Mouse (Mus musculus): ENCODE measurements at regions not wholly inside any gene's neighbourhood (a gene's known extent, or its start where the extent isn't known, plus 50 kb on each side); places are given as distances from the start of the nearest gene placed in this dataset.

GRCm38 (mm10) chr9:30757406-30757805 is 164.8 kb downstream of the Adamts15 start:
- TF ChIP-seq CTCF (IDR thresholded peaks at IDR 0.05; ENCODE audit: low read depth) (no peak), EP300 (IDR thresholded peaks at IDR 0.05; ENCODE audit: low read depth) (no peak)
